Mouse (Mus musculus) MEL (cell line): ENCODE measurements around the gene Necab3.

Experiments
- EP300 ChIP-seq, 2 experiments: IDR thresholded peaks; 2 replicates each; pipeline ENCODE4 v1.6.1; 2011; ENCODE audit warnings: improper control_type of control experiment in 2 of 2, low read length in 2 of 2, low read depth in 1 of 2, mild to moderate bottlenecking in 1 of 2
- GATA1 ChIP-seq: IDR thresholded peaks from 2 replicates; pipeline ENCODE4 v1.6.1; 2011; ENCODE audit warnings: low read depth, low read length, improper control_type of control experiment
- SMC3 ChIP-seq: IDR thresholded peaks from 2 replicates; pipeline ENCODE4 v1.6.1; 2011; ENCODE audit warnings: low read depth, low read length, improper control_type of control experiment

DNA sequence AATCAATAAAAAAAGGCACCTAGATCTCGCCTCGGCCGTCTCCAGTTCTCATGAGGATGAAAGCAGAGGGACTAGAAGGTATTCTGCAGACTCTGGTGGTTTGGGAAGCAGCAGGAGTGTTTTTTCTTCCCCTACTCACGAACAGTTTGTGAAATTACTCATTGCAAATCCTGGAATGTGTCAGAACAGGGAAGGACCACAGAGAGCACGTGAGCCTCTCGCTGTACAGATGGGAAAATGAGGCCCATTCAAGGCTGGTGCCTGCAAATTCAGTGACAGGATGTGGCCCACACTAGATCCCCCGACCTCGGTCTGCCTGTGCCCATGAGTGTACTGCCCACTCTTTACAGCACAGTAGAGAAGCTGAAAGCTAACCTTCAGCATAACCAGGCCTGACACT lies 13.3 kb upstream of the Necab3 start:
- TF ChIP-seq GATA1 (no peak), SMC3 (no peak), EP300 (IDR thresholded peaks at IDR 0.05; ENCODE audit: low read depth in 1 of 2, low read length in 2 of 2) (no peak)
